Mouse (Mus musculus) lung, postnatal 0 days (tissue): ENCODE data around the gene Rhof. TPM values are rescaled to one million over a fixed set of nuclear protein-coding genes. Genes with fewer than 3 reads are reported as not detected.

Experiments used
- ATAC-seq: fragments of 200-750 bp; cut with Nextera tagmentation; 2 replicates; pipeline ENCODE4 v1.8.0; 2017; ENCODE audit warnings: moderate library complexity
- DNase-seq: peaks from one replicate; pipeline ENCODE4 v3.0.0-alpha.2; 2016; ENCODE audit warnings: low spot score
- H3K27ac ChIP-seq: fragments of 300-500 bp; sonication (generic); 2 replicates; pipeline ENCODE4 v1.5.1; 2014; ENCODE audit warnings: antibody characterized with exemption, mild to moderate bottlenecking, low read length, mixed read lengths
- H3K27me3 ChIP-seq: fragments of 300-500 bp; sonication (generic); replicated peaks from 2 replicates; pipeline ENCODE4 v1.6.1; 2014; ENCODE audit warnings: low read length, mixed read lengths; ENCODE audit not compliant: insufficient read depth
- H3K36me3 ChIP-seq: fragments of 300-500 bp; sonication (generic); 2 replicates; pipeline ENCODE4 v1.6.1; 2014; ENCODE audit warnings: low read length, mixed read lengths; ENCODE audit not compliant: insufficient read depth
- H3K4me1 ChIP-seq: fragments of 300-500 bp; sonication (generic); 2 replicates; pipeline ENCODE4 v1.6.1; 2014; ENCODE audit warnings: antibody characterized with exemption, low read depth, low read length, mixed read lengths; ENCODE audit not compliant: insufficient read depth
- H3K4me2 ChIP-seq: fragments of 300-500 bp; sonication (generic); replicated peaks from 2 replicates; pipeline ENCODE4 v1.6.1; 2014; ENCODE audit warnings: low read depth, mild to moderate bottlenecking, low read length, moderate library complexity, mixed read lengths
- H3K4me3 ChIP-seq: fragments of 300-500 bp; sonication (generic); 2 replicates; pipeline ENCODE4 v1.5.1; 2014; ENCODE audit warnings: low read depth, low read length
- H3K9ac ChIP-seq: fragments of 300-500 bp; sonication (generic); replicated peaks from 2 replicates; pipeline ENCODE4 v1.6.1; 2014; ENCODE audit warnings: low read depth, mild to moderate bottlenecking
- H3K9me3 ChIP-seq: fragments of 300-500 bp; sonication (generic); 2 replicates; pipeline ENCODE4 v1.6.1; 2016; ENCODE audit warnings: low read length, mixed read lengths
- CTCF ChIP-seq: IDR thresholded peaks from 2 replicates; pipeline ENCODE4 v1.5.1; 2016; ENCODE audit warnings: antibody characterized with exemption, mild to moderate bottlenecking
- EP300 ChIP-seq: IDR thresholded peaks from 2 replicates; pipeline ENCODE4 v1.6.1; 2016; ENCODE audit warnings: antibody characterized with exemption, mild to moderate bottlenecking, control low read depth
- WGBS: fragments of 180-500 bp; shearing (Covaris S2); extraction: QIAGEN DNeasy Blood & Tissue Kit; methylation state at CpG from one replicate; pipeline ENCODE4 v1.1.7; 2014; 5-methylcytosine and 5-hydroxymethylcytosine counted together
- polyA plus RNA-seq: library from polyadenylated mRNA; unstranded; fragments of >200 nt; fragmentation: Nextera tagmentation; extraction: Ambion mirVana; gene quantifications from 2 replicates; pipeline ENCODE4 v1.2.1, GENCODE M21; 2015

Rhof gene
- polyA plus RNA-seq, 1 experiment from 2014 or later = 12.4 TPM

DNA sequence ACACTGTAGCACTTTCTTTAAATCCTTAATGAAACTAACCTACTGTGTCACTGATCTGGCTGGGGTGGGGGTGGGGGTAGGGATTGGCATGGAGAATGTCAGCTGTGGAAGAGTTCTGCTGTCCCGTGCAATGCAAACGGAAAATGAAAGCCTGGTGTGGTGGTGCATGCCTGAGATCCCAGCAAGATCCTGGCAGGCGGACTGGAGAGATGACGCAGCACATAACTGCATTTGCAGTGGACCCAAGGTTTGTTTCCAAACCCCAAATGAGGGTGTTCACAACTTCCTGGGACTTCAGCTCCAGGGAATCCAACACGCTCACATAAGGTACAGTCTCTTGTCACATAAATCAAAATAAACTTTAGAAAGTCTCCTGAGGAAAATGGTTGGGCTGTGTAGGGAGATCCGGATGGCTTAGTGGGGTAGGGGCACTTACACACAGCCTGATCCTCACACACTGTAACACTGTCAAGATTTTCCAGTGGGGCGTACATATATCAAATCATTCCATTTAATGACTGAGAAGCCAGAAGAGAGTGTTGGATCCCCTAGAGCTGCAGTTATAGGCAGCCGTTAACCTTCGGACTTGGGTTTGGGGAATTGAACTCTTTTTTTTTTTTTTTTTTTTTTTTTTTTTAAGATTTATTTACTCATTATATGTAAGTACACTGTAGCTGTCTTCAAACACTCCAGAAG is 71.6 kb downstream of the Rhof start:
- Histone ChIP-seq H3K27ac (peak overlapping the region; percentile 60; the same call in 1 of the 2 replicates), H3K4me2 (peak overlapping the region; percentile 25), H3K4me1 (peaks cover 4% of the 10 kb centered on the region; the same call in 1 of the 2 replicates), H3K9me3 (no peaks in the 10 kb centered on the region), H3K9ac (no peak overlapping the region), H3K27me3 (no peaks in the 10 kb centered on the region), H3K36me3 (no peaks in the 10 kb centered on the region), H3K4me3 (no peak overlapping the region)
- DNase-seq (peak; percentile 44), ATAC-seq (no peak)
- 58% methylated on average over 9 of the region's 9 CpGs for WGBS
- no peak for TF ChIP-seq CTCF
- no peak for TF ChIP-seq EP300

DNA sequence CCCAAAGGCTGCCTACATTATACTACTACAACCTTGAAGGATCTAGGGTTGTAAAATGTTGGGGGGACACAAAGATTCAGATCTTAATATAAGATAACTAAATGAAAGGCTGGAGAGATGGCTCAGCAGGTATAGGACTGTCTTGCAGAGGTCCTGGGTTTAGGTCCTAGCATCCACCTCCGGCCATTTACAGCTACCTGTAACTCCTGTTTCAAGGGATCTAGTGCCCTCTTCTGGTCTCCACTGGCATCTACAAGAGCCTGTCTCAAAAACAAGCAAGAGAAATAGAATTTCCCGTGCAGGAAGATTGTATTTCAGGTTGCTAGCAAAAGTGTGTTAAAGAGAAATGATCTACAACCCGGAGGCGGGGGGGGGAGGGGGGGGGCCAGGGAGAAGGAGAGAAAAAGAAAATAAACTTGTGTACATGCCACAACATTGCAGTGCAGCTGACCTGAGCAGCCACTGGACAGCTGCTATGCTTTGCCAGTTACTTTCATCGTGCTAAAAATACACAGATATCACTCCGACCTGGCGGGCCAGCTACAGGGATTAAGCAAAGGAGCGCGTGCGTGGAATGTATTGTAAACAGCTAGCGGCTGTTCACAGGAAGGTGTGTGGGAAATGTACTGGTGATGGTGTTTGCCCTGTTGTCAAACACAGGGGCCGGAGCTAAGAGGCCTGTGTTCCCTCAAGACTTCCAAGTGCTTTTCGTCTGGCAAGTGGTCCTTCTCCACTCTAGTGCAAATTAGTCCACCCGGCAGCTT is 72.6 kb downstream of the Rhof start:
- no peak overlapping the region for H3K9ac ChIP-seq
- H3K27me3 ChIP-seq = no peaks in the 10 kb centered on the region
- H3K9me3 ChIP-seq = no peaks in the 10 kb centered on the region
- H3K4me1 ChIP-seq = peaks cover 4% of the 10 kb centered on the region; the same call in 1 of the 2 replicates
- H3K4me3 ChIP-seq = no peak overlapping the region
- DNase-seq = peak; percentile 84
- WGBS = 10% methylated on average over 14 of the region's 14 CpGs
- no peaks in the 10 kb centered on the region for H3K36me3 ChIP-seq
- peak; percentile 37; the same call in 1 of the 2 replicates for ATAC-seq
- TF ChIP-seq CTCF = peak; percentile 76
- no peak for TF ChIP-seq EP300
- peak overlapping the region; percentile 60 for H3K27ac ChIP-seq
- peak overlapping the region; percentile 25; the same call in 1 of the 2 replicates for H3K4me2 ChIP-seq

DNA sequence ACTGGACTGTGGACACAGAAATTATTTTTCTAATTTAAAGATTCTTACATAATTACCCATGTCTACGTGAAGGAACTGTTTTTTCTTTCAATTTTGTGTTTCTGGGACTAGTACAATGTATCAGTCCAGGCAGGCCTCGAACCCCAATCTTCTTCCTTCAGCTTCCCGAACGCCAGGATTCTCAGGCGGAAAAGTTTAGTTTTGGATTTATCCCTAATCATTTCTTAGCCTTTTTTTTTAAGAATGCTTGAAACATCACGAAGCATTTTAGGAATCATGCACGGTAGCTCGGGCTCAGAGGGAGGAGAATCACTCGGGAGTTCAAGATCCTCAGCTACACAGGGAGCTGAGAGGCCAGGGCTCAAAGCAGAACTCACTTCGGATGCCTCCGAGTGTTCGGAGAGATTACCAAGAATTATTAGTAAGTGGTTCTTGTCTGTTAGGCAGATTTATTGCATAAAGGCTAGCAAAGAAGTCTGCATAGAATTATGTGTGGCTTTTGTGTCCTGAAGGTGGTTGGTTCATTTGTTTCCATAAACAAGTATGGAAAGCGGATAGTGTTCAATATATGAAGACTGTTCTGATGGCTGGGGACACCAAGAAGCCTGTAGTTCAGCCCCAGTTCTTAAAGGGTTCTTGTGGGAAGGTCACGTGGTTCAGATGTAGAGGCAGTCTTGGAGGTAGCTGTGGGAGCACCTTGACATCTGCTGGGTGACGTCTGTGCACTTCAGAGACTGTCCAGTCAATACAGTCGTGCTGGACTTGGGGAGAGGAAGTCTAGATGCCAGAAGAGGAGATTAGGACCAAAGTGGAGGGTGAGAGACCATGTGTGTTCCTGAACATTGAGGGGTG is 74.0 kb downstream of the Rhof start:
- H3K9ac ChIP-seq = no peak overlapping the region
- peaks cover 4% of the 10 kb centered on the region; the same call in 1 of the 2 replicates for H3K4me1 ChIP-seq
- peak overlapping the region; percentile 63 for H3K27ac ChIP-seq
- no peaks in the 10 kb centered on the region for H3K27me3 ChIP-seq
- H3K9me3 ChIP-seq = no peaks in the 10 kb centered on the region
- WGBS = 31% methylated on average over 16 of the region's 16 CpGs
- no peaks in the 10 kb centered on the region for H3K36me3 ChIP-seq
- H3K4me3 ChIP-seq = peak overlapping the region; percentile 36
- no peak for TF ChIP-seq EP300
- no peak for DNase-seq
- H3K4me2 ChIP-seq = peak overlapping the region; percentile 40
- ATAC-seq = no peak

DNA sequence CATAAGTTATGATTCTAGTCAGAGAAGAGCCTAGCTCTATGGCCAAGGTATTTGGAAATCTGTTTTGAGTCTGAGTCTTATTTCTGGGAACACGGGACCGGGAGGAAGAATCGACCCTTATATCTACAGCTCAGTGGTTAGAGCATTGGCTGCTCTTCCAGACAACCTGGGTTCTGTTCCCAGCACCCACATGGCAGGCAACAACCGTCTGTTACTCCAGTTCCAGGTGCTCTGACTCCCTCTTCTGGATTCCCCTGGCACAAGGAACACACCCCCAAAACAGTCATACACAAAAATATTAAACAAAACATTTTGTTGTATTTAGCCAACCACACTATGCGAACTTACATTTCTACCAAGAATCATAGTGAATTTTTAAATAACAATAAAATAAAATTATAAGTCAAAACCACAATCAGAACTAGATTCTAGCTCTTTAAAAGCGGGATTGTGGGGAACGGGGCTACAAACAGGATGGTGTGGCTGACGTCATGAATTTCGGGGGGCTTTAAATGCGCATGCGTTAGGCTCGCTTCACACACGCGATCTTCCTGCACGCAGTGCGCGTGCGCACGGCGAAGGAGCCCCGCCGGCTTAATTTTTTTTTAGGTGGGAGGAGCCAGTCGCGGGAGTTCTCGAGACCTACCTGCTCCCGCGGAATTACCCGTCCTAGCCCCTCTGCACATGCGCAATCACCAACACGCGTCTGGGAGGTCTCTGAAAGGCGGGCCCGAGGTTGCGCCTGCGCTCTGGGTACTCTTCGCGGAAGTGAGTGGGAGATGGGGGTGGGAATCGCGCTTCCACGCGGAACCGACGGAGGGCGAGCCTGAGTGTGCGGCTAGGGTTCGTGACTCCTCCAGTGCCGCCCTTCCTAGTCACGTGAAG is 74.9 kb downstream of the Rhof start:
- ATAC-seq (peak; percentile 97), DNase-seq (peak; percentile 100)
- Histone ChIP-seq H3K9me3 (no peaks in the 10 kb centered on the region), H3K4me3 (peak overlapping the region; percentile 36), H3K4me2 (peak overlapping the region; percentile 40), H3K27me3 (no peaks in the 10 kb centered on the region), H3K4me1 (peaks cover 4% of the 10 kb centered on the region; the same call in 1 of the 2 replicates), H3K9ac (no peak overlapping the region), H3K27ac (peak overlapping the region; percentile 63), H3K36me3 (no peaks in the 10 kb centered on the region)
- TF ChIP-seq CTCF = peak; percentile 72
- TF ChIP-seq EP300 = peak; percentile 28; the same call in 1 of the 2 replicates
- 7% methylated on average over 48 of the region's 48 CpGs for WGBS

Other genes with a start within 250 kb of the Rhof start
- 12.2 and 13.7 TPM in 2 replicates for gene Kdm2b, start 142.9 kb downstream of the Rhof start, polyA plus RNA-seq
- 54.7 and 55.2 TPM in 2 replicates for gene Orai1, start 117.6 kb downstream of the Rhof start, polyA plus RNA-seq
- gene Morn3, start 85.7 kb downstream of the Rhof start, polyA plus RNA-seq = 5.3 and 8.3 TPM in 2 replicates
- 11.9 and 12.2 TPM in 2 replicates for gene Tmem120b, start 64.3 kb downstream of the Rhof start, polyA plus RNA-seq
- gene Setd1b, start 9.5 kb upstream of the Rhof start, polyA plus RNA-seq = 6.2 and 7.2 TPM in 2 replicates
- 61.3 and 62.0 TPM in 2 replicates for gene Psmd9, start 36.7 kb upstream of the Rhof start, polyA plus RNA-seq
- gene Hpd, start 50.0 kb upstream of the Rhof start, polyA plus RNA-seq = 0.19 TPM in 1 of 2 replicates, not detected in the other
- gene Wdr66, start 119.4 kb upstream of the Rhof start, polyA plus RNA-seq = 1.9 and 2.5 TPM in 2 replicates
- 7.7 and 7.9 TPM in 2 replicates for gene Bcl7a, start 211.1 kb upstream of the Rhof start, polyA plus RNA-seq